Mouse (Mus musculus) natural killer cell, adult 2 months (primary cell): Measurements from ENCODE around the gene Shld2.
"Not testable (repeated sequence)": the region's sequence is repeated elsewhere in the genome, so short reads cannot be mapped to it uniquely, and the experiment has no call there.

ENCODE experiments used
- DNase-seq, 2 experiments: peaks; one replicate each; pipeline ENCODE4 v3.0.0; 2022; ENCODE audit warnings: low spot score in 2 of 2

Shld2 gene

DNA sequence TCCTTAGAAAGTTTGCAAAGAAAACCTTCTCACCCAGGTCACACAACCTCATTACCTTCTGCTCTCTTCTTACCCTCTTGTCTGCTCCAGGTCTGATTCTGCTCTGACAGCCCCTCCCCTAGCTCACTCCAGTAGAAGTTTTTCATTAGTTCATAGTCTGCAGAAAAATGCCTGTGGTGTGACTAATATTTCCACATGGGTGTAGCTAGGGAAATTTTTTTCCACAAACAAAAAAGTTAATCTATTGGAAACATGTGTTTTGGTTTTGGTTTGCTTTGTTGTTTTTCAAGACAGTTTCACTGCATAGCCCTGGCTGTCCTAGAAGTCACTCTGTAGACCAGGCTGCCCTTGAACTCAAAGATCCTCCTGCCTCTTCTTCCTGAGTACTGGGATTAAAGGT is 7.8 kb upstream of the Shld2 start:
- DNase-seq: no peak

DNA sequence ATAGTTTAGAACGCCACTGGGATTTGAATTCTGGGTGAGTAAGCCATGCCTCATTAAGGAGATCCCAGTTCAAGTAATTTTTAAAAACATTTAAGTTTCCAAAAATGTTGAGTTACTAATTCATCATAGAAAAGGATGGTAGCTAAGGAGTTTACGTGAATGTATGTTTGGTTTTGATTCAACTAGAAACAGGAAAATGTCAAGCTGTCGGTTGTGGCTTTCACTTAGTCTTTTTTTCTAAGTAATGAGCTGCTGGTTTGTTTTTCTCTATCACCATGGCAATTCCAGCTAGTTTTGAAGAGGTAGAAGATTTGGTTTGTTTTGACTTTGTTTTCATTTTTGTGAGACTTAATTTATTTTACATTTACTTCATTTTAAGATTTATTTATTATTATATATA is 7.1 kb upstream of the Shld2 start:
- DNase-seq: no peak

DNA sequence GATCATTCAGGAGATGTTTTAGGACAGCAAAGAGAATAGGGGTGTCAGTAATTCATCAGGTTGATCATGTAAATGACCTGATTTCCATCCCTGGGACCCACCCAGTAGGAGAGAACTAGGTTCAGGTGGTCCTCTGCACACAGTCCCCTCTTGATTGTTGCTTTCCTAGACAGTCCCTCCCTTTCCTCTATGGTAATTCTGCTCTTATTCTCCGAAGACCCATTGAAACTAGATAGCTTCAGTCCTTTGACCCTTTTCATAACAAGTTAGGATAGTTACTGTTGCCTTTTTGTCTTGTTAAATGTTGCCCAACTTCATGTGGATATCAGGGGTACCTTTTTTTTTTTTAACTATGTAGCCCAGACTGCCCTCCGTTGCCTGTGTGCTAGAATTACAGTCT is 6.1 kb upstream of the Shld2 start:
- DNase-seq: no peak

DNA sequence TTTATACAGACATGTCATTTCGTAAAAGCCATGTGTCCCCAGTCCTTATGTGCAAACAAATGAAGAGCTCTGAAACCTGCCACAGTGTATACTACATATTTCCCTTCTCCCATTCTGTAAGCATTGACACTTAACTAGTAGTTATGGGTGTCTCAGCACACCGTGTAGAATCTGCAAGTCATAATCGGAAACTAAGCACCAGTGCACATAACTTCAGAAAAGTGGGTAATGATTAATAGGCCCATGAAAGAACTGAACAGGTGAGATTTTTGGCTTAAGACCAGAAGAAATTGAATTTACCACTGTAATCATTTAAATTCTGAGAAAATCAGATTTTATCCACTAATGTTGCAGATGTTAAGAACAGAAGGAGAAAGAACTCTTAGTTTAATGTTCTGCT is 4.5 kb upstream of the Shld2 start:
- no peak for DNase-seq

DNA sequence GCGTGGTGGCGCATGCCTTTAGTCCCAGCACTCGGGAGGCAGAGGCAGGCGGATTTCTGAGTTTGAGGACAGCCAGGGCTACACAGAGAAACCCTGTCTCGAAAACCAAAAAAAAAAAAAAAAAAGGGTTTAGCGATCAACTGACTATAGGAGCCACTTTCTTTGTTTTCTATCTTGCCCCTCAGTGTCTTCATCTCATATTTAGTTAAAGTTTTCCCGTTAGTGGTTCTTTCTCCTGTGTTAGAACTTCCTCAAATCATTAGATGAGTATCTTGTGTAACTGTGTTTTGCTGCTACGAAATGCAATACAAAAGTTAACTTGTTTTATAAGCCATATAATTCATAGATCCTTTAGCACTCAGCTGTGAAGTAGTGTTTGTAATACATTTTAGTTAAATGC is 4.1 kb upstream of the Shld2 start:
- DNase-seq: not testable (repeated sequence)

DNA sequence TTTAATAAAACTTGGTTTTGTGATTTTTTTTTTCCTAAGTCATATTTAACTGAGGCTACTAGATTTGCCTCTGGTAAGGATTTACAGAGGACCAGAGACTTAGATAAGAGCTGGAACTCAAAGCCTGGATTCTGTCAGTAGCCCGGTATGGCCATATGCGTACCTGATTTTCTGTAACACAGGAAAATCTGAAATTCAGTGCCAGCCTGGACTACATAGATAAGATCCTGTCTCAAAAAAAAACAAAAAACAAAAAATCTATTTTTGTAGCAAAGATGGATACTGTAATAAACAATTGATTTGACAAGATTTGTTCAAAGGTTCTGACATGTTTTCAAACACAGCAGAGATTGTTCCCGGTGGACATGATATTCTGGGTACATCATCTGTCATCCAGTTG is 3.3 kb upstream of the Shld2 start:
- no peak for DNase-seq

DNA sequence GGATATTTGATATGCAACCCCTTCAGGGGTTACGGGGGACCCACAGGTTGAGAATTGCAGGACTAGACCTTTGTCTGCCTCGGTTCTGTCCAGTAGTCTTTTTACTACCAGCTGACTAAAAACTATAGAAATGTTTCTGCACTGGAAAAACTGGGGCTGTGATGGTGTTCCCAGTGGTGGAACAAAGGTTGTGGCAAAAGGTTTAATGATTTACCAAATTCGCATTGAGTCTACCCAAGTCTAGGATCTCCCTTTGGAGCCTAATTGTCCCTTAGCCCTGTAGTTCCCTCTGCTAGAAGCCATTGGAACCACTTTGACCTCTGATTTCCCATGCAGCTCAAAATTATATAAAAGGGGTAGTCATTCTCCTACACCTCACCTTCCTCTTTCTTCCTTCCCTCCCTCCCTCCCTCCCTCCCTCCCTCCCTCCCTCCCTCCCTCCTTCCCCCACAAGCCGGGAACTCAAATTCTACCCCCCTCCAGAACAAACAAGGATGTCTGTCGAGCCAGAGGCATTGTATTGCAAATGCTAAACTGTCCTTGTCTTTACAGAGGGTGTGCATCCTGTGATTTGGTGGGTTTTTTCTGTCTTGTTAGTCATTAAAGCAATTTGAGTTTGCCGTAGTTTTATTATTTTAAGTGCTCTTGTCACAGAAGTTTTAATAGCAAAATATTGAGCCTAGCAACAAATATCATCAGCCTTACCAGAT is 2.2 kb upstream of the Shld2 start:
- DNase-seq: no peak

DNA sequence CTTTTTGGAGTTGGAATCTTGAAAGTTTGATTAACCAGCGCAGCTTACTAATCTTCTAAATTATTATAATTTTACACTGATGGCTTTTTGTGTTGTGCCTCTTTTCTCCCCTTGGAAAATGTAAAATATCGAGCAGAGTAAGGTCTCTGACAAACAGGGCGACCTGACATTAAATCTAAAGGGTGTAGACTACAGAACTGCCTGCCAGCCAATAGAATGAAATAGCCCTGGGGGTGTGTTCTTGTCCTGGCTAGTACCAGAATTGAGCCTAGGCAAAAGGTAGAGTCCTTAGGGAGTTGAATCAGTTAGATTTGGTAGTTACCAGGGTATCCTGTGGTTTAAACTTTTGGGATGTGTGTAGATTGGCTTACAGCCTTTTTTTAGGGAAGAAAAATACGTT is 1.4 kb upstream of the Shld2 start:
- no peak for DNase-seq

DNA sequence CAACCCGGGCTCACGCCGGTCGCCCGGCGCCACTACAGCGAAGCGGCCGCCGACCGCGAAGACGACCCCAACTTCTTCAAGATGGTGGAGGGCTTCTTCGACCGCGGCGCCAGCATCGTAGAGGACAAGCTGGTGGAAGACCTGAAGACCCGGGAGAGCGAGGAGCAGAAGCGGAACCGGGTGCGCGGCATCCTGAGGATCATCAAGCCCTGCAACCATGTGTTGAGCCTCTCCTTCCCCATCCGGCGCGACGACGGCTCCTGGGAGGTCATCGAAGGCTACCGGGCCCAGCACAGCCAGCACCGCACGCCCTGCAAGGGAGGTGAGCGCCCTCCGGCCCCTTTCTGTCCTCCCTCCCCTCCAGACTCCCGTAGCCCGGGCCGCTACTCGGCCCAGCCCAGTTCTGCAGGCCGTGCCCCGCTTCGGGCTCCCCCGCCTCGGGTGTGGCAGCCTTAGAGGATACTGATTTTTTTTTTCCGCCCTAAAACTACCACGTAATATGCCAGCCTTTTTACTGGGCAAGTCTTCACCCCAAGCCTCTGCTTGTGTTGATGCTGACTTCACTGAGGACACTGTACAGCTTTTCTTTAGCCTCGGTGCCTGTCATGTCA is 833 bp upstream of the Shld2 start:
- peak; percentile 50 to 52 for DNase-seq

DNA sequence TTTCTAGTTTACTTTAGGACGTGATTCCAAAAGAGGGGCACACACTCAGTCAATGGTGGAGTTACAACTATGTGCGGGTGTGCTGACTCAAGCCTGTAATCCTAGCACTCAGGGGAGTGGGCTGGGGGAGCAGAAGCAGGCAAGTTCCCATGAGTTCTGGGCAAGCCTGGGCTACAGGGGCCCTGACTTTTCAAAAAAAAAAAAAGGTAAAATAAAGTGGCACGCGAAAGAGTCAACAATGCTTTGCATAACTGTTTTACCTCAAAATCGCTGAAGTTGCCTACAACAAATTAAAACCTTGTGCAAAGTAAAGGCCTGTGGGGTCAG is 423 bp downstream of the Shld2 start:
- no peak for DNase-seq

DNA sequence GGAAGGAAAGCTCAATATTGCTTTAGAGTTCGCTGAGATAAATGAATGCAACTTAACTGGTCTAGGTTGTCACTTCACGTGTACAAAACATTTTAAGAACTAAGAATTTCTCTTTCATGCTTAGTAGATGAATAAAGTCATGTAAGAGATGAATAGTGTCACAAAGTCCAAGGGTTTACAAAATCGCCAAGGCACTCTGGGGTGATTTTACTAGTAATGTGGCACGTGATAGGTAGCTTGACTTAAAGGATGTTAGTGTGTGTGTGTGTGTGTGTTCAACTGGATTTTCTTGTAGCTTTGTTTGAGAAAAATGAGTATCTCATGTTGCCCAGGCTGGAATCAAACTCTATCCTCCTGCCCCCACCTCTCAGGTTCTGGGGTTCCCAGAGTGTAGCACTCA is 1.0 kb downstream of the Shld2 start:
- DNase-seq: no peak

DNA sequence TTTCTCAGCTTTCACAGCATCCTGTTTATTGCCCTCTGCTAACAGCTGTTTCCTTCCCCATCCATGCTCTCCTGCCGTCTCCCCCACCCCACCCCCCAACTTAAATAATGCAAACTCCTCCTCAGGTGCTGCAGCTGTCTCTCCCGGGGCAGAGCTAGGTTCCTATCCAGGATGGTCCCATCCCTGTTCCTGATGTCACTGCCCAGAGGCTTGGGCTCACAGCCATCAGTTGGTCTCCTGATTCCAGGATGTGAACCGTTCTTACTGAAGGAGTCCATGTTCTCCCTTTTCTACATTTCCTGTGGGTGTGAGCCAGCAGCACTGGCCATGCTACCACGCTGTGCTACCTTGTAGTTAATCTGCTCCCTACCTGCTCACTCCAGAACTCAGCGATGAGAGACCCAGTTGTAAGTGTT is 7.0 kb downstream of the Shld2 start:
- DNase-seq: no peak

DNA sequence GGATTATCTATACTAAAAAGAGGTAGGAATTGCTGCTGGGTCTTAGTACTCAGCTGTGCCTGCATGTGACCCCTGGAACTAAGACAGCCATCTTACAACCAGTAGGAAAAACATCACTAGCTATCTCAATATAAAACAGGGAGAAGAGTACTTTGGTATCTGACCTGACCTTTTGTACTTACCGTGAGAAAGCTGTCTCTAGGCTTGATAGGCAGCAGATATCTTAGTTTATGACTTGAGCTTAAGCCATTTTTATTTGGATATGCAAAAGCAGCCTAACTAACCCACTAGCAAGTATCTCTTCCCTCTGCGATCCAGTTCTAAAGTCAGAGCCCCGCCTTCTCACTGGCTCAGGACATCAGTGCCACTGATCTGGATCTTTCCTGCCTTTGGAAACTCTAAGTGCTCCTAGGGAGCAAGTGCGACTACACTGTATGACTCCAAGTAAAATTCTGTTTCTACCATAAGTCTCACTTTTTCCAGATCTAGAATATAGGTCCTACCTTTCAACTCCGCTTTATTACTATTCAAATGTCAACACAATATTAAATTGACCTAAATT is 7.5 kb downstream of the Shld2 start:
- no peak for DNase-seq

DNA sequence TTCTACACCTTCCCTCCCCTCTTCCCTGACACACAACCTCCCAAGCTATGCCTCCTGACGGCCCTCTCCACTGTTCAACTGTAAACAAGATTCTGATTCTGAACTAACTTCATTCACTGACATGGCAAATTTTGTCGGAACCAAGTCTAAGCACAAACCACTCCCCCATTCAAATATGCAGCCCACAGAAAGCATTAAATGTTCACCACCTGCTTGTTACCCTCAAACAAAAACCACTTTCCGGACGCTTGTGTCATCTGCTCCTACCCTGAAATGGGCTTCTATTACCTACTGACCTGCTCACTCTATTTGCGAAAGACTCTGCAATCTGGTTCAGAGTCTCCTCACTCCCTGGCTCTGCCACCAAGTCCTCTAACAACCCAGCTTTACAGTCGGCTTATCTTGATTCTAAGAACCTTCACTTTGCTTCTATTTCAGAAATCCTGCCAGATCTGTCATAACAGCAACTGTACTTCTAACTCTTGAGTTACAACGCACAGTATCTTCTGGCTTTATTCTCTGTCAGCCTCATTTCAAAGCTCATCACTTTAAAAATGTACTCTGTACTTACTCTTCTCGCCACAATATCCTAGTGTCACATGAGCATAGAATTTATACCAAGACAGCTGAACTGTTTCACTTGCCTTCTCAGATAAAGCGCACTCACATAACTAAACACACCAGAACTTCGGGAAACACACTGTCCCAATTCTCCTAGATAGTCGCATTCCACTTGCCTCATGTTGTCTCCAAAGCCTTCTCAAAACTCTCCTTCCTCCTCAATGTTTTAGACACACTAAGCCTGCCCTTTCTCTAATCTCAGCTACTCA is 11.2 kb downstream of the Shld2 start:
- no peak for DNase-seq

DNA sequence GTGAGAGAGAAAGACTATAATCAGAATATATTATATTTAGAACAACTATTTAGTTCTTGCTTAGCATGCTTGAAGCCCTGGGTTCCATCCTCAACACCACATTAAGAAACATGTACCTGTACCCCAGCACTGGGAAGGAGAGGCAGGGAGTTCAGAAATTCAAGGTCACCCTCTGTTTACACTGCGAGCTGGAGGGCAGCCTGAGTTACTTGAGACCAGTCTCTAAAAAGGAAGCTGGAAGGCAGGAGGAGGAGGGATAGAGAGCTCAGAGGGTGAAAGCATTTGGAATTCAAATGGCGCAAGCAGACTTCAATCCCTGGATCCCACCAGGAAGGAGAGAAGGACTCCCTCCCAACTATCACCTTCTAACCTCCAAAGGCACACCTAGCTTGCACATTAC is 12.7 kb downstream of the Shld2 start:
- no peak for DNase-seq

DNA sequence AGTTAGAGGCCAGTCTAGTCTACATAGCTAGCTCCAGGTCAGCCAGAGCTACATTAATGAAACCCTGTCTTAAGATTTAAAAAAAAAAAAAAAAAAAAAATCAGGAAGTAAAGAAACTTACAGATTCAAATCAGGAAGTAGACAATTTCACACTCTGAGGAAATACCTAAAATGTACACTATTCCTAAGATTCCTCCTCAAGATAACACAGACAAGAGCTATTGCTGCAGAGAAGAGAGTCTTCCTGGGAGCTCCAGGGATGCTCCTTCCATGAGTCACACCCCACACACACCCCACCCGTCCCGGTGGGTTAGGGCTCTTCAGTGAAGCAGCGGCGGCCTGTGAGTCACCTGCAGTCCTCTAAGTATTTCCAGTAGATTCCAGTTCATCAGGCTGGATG is 13.3 kb downstream of the Shld2 start:
- no peak for DNase-seq

DNA sequence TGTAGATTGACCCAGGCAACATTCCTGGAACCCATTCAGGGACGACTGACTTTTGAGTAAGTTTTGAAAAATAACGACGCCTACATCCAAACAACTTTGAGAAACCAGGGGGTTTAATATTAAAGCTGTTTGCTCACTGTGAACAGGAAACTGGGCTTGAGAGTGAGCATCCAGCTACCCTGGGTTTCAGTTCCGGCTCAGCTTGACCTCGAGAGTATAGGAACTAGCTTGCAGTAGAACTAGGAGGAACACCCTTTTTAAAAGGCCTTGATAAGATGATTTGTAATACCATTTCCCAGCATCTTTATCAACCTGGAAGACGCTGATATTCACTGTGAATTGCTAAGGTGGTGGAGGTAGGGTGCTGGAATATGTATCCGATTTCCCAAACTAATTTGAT is 13.9 kb downstream of the Shld2 start:
- peak in 1 of 2 experiments; percentile 29 for DNase-seq

DNA sequence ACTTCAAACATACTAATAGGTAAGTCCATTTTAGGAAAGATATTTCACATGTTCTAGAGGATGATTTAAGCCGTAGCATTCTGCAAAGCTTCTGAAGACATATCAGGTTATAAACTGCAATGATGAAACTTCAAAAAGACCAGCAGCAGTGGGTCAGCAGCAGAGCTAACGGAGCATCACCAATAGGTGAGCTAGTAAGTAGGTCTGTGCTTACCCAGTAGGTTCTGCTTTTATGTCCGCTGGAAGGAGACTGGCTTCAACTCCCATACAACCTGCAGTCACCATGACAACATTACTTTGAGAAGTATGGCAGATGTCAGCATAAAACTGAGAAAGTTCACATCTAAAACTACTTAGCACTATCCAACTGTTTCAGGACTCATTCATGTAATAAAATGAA is 16.7 kb downstream of the Shld2 start:
- no peak for DNase-seq

DNA sequence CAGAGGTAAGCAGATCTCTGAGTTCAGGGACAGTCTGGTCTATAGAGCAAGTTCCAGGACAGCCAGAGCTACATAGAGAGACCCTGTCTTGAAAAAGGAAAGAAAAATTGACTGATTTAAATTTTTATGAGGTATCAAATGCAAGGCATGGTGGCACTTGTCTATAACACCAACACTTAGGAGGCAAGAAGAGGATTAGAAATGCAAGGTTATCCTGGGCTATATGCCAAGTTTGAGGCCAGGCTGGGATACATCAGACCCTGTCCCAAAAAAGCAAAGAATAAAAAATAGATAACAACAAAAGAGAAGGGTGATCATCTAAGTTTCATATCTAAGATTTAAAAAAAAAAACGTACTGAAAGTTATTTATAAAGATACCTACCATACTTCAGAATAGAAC is 20.1 kb downstream of the Shld2 start:
- DNase-seq: no peak

DNA sequence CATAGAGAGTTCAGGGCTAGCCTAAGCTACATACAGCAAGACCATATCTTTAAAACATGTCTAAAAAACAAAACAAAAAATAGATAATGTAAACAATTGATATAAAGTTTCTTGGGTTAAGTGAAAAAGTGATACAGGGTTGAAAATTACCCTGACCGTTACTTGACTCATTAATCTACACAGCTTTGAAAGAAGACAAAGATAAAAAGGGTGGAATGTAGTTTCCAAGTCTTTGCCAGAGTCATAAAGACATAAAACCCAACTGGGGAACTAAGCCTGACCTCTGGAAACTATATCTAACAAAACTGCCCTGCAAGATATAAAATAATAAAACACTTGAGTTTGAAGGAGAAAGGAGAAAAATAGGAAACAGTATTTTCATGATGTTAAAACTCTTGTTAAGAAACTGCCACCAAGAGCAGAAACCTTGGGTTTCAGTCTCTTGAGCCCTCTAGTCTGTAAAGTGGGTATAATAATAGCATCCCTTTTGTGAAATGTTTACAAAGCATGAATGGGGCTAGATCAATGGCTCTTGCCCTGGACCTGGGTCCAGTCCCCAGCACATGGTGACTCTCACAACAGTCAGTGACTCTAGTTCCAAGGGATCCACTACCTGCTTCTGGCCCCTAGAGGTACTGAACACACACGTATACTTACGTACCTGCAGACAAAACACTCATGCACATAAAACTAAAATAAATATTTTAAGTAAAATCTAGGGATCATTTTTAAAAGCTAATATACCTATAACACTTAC is 20.9 kb downstream of the Shld2 start:
- DNase-seq: no peak

DNA sequence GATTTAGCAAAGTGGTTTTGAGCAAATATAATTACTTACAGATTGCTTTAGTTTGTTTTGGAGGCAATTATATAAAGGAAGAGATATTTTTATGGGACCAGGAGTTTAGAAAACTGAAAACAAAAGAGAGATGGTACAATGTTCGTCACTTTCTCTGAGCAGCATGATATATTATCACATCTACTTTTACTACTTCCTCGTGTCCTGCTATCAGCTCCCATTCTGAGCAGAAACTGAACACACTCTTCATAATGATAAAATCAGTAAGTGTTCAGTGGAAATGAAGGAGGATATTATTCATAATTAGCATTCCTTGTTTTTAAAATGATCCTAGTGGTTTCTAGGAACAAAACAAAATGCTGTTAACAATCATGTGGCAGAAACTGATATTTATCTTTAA is 21.9 kb downstream of the Shld2 start:
- DNase-seq: no peak

DNA sequence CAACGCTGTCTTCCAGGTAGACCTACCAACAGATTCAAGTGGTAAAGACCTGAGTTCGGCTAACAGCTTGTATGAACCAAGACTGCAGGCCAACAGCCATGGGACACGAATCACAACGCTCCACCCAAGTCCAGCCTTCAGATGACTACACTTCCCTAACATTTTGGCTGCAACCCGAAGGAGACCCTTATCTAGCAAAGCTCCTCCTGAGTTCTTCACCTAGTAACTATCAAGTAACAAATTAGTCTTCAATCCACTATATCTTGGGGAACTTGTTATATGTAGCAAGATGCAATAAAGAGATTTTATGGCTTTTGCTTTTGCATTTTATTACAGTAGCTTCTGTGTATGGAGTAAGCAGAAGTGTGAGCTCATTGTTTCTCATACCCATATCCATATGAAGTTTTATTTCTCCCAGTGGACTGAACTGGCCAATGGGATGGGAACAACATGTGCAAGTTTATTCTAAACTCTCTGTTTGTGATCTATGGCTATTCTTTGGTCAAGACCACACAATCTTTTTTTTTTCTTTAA is 28.5 kb downstream of the Shld2 start:
- DNase-seq: no peak
